Mouse (Mus musculus): ENCODE results near the gene Zfp866. TPM values are rescaled to one million over a fixed set of nuclear protein-coding genes. Genes with fewer than 3 reads are reported as not detected.

Zfp866 gene
- total and polyA plus RNA-seq, 3 experiments, result 14.3 to 16.0 (median 14.4) TPM

DNA sequence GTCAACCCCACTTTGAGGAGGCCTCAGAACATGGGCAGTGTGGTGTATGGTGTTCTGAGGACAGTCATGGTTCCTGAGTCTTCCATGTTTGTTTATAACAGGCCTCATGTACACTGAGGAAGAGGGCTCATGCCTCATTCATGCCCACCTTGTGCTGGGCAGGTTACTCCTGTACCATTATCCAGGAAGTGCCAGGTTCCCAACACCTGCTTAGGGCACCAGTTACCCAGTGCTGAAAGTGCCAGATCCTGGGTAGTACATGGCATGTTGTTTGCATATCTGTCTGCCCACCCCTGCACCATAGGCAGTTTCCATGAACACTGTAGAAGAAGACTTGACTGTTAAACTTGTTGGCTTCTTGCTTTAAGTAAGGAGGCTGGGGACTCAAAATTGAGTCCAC is 11.2 kb upstream of the Zfp866 start:
- Histone ChIP-seq H3K27ac (ENCODE audit: insufficient read depth, low read depth) (no peak overlapping the region), H3K9me3 (replicated peaks; ENCODE audit: low read length) (no peaks in the 10 kb centered on the region), H3K4me3 (replicated peaks in 1 of 3; ENCODE audit: low read depth in 2 of 3, low read length in 2 of 3, poor library complexity in 1 of 3) (no peak overlapping the region), H3K27me3 (replicated peaks) (no peaks in the 10 kb centered on the region), H3K4me2 (ENCODE audit: insufficient read depth, low read depth, poor library complexity, severe bottlenecking) (no peak overlapping the region), H3K36me3 (replicated peaks in 1 of 2; ENCODE audit: control insufficient read depth in 1 of 2, insufficient read depth in 1 of 2, low read length in 1 of 2) (peaks cover 94 to 97% of the 10 kb centered on the region in 2 experiments), H3K9ac (ENCODE audit: insufficient read depth, low read depth) (no peak overlapping the region), H3K4me1 (ENCODE audit: control insufficient read depth in 1 of 2, insufficient read depth in 2 of 2) (peaks cover 18% of the 10 kb centered on the region in 2 experiments), H3K79me2 (replicated peaks; ENCODE audit: control insufficient read depth, extremely low read depth, insufficient read depth, poor library complexity, severe bottlenecking) (no peaks in the 10 kb centered on the region; the same call in 1 of the 2 replicates)
- in situ Hi-C loops (cut with MboI; ENCODE audit: low pct_ligation_motif_present, low pct_unique_long_range_greater_than_20kb, low sequenced_read_pairs), result no loop called here
- DNase-seq (ENCODE audit: extremely low read depth), result no peak
- dilution Hi-C loops (cut with MboI; ENCODE audit: extremely low pct_ligation_motif_present, extremely low pct_unique_long_range_greater_than_20kb, low sequenced_read_pairs), result no loop called here
- no peak for TF ChIP-seq HCFC1 (IDR thresholded peaks at IDR 0.05; ENCODE audit: low read depth, low read length)
- TF ChIP-seq MAFK (IDR thresholded peaks at IDR 0.05; ENCODE audit: insufficient replicate concordance, low read length), result no peak
- TF ChIP-seq E2F4 (IDR thresholded peaks at IDR 0.05; ENCODE audit: insufficient replicate concordance, low read depth, low read length), result no peak
- no peak for TF ChIP-seq CHD1 (IDR thresholded peaks at IDR 0.05; ENCODE audit: low read depth, low read length)
- TF ChIP-seq TBP (conservative IDR thresholded peaks at IDR 0.05; ENCODE audit: low read depth, low read length), result no peak
- no peak for TF ChIP-seq GABPA (IDR thresholded peaks at IDR 0.05; ENCODE audit: insufficient replicate concordance, low read depth, low read length)
- no peak for TF ChIP-seq USF2 (conservative IDR thresholded peaks at IDR 0.05; ENCODE audit: low read depth, low read length)
- no peak for TF ChIP-seq TCF12 (IDR thresholded peaks at IDR 0.05; ENCODE audit: low read depth, low read length)
- no peak for TF ChIP-seq MXI1 (IDR thresholded peaks at IDR 0.05; ENCODE audit: low read depth, low read length)
- no peak for TF ChIP-seq RCOR1 (conservative IDR thresholded peaks at IDR 0.05; ENCODE audit: low read depth, low read length)
- TF ChIP-seq MYC (IDR thresholded peaks at IDR 0.05; ENCODE audit: low read depth, low read length), result no peak
- no peak for TF ChIP-seq SMC3 (IDR thresholded peaks at IDR 0.05; ENCODE audit: low read depth, low read length)
- no peak for TF ChIP-seq JUN (IDR thresholded peaks at IDR 0.05; ENCODE audit: insufficient read depth, low read depth, low read length)
- TF ChIP-seq ETS1 (conservative IDR thresholded peaks at IDR 0.05; ENCODE audit: low read depth, low read length), result no peak
- TF ChIP-seq EP300 (IDR thresholded peaks at IDR 0.05; ENCODE audit: low read length), result no peak

DNA sequence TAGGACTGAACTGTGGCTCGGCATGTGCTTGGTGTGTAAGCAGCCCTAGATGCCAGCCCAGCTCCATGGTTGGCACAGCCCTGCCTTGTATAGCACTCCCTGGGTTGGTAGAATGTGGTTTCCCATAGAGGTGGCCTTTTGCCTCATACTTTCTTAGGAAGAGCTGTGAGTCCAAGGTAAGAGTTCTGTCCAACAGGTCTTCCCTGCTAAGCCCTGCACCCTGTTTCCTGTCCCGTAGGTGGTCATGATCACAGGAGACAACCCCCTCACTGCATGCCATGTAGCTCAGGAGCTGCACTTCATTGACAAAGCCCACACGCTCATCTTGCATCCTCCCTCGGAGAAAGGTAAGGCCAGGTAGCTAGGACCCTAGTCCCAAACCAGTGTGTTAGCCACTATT is 10.8 kb upstream of the Zfp866 start:
- in situ Hi-C loops (cut with MboI; ENCODE audit: low pct_ligation_motif_present, low pct_unique_long_range_greater_than_20kb, low sequenced_read_pairs) (no loop called here), dilution Hi-C loops (cut with MboI; ENCODE audit: extremely low pct_ligation_motif_present, extremely low pct_unique_long_range_greater_than_20kb, low sequenced_read_pairs) (no loop called here)
- Histone ChIP-seq H3K4me1 (ENCODE audit: control insufficient read depth in 1 of 2, insufficient read depth in 2 of 2) (peaks cover 14 to 18% of the 10 kb centered on the region in 2 experiments), H3K27ac (ENCODE audit: insufficient read depth, low read depth) (no peak overlapping the region), H3K9me3 (replicated peaks; ENCODE audit: low read length) (no peaks in the 10 kb centered on the region), H3K4me2 (ENCODE audit: insufficient read depth, low read depth, poor library complexity, severe bottlenecking) (no peak overlapping the region), H3K4me3 (replicated peaks in 1 of 3; ENCODE audit: low read depth in 2 of 3, low read length in 2 of 3, poor library complexity in 1 of 3) (no peak overlapping the region), H3K9ac (ENCODE audit: insufficient read depth, low read depth) (no peak overlapping the region), H3K79me2 (replicated peaks; ENCODE audit: control insufficient read depth, extremely low read depth, insufficient read depth, poor library complexity, severe bottlenecking) (no peaks in the 10 kb centered on the region; the same call in 1 of the 2 replicates), H3K36me3 (replicated peaks in 1 of 2; ENCODE audit: control insufficient read depth in 1 of 2, insufficient read depth in 1 of 2, low read length in 1 of 2) (peaks cover 94 to 97% of the 10 kb centered on the region in 2 experiments), H3K27me3 (replicated peaks) (no peaks in the 10 kb centered on the region)
- TF ChIP-seq POLR2AphosphoS2 (IDR thresholded peaks at IDR 0.05; ENCODE audit: low read depth, low read length) (no peak), CHD2 (IDR thresholded peaks at IDR 0.05; ENCODE audit: low read length) (no peak), MEF2A (IDR thresholded peaks at IDR 0.05; ENCODE audit: borderline replicate concordance, low read depth, low read length) (no peak), ELF1 (IDR thresholded peaks at IDR 0.05; ENCODE audit: low read depth, low read length) (no peak), KAT2A (IDR thresholded peaks at IDR 0.05; ENCODE audit: insufficient replicate concordance, low read length) (no peak), RCOR1 (conservative IDR thresholded peaks at IDR 0.05; ENCODE audit: low read depth, low read length) (no peak), RAD21 (IDR thresholded peaks at IDR 0.05; ENCODE audit: low read depth, low read length) (no peak)
- no peak for DNase-seq (ENCODE audit: extremely low read depth)
